Mouse (Mus musculus) ES-Bruce4 (cell line): ENCODE results near the gene Snx3.

Source experiments
- CTCF ChIP-seq: IDR thresholded peaks from one replicate; pipeline ENCODE4 v1.8.1; 2011; ENCODE audit warnings: low read depth, low read length
- EP300 ChIP-seq: IDR thresholded peaks from 2 replicates; pipeline ENCODE4 v1.6.1; 2011; ENCODE audit warnings: low read depth, low read length; ENCODE audit not compliant: insufficient read depth
- POLR2A ChIP-seq: IDR thresholded peaks from one replicate; pipeline ENCODE4 v1.8.1; 2011; ENCODE audit warnings: low read length; ENCODE audit not compliant: insufficient read depth

GRCm38 (mm10) chr10:42464805-42465204 lies 37.0 kb upstream of the Snx3 start:
- TF ChIP-seq CTCF, result no peak
- TF ChIP-seq POLR2A, result no peak
- TF ChIP-seq EP300, result no peak
